Mouse (Mus musculus): ENCODE measurements at regions not wholly inside any gene's neighbourhood (a gene's known extent, or its start where the extent isn't known, plus 50 kb on each side); places are given as distances from the start of the nearest gene placed in this dataset.

DNA sequence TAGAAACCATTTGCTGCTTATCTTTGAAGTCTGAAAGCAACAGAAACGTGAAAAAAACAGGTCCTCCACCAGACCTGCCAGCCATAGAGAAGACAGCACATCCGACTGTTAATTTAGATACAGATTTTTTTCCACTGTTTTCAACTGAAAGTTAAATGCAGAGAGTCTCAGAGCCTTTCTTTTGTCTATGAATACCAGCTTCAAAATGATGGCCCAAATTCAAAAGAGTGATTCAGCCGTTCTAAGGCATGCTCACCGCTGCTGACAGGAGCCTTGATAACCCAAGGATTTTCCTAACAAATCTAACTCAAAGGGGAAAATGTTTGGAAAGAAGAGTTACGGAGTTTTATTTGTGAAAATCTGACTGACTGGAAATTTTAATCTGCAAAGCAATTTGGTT, 207.1 kb upstream of the Gcfc2 start:
- TF ChIP-seq POLR2A (IDR thresholded peaks at IDR 0.05; ENCODE audit: control insufficient read depth, low read depth, low read length) (no peak), CTCF (IDR thresholded peaks at IDR 0.05; ENCODE audit: control insufficient read depth, insufficient read depth, insufficient replicate concordance, low read depth, low read length) (no peak)

All from testis, adult 2 months (tissue).